Mouse (Mus musculus) spleen, postnatal 36 days (tissue): ENCODE results near the gene Rab11b.

ENCODE experiments used
- DNase-seq, 2 experiments: peaks; one replicate each; pipeline ENCODE4 v3.0.0; 2022; ENCODE audit warnings: low spot score in 2 of 2, mixed read lengths in 1 of 2

Gene Rab11b

DNA sequence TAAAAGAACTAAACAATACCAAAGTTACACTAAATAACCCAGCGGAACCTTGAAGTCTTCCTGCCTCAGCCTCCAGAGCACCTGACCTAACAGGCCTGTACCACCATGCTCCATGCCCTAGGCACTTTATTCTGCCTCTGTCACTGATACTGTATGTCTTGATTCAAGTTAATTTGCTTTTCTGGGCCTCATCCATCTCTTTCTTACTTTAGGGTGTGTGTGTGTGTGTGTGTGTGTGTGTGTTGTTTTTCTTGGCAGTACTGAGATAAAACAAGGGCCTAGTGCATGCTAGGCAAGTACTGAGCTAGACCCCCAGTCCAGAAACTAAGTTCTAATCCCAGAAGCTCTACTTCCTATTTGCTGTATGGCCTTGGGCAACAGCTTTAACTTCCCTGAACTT is 43.1 kb downstream of the Rab11b start:
- no peak for DNase-seq

DNA sequence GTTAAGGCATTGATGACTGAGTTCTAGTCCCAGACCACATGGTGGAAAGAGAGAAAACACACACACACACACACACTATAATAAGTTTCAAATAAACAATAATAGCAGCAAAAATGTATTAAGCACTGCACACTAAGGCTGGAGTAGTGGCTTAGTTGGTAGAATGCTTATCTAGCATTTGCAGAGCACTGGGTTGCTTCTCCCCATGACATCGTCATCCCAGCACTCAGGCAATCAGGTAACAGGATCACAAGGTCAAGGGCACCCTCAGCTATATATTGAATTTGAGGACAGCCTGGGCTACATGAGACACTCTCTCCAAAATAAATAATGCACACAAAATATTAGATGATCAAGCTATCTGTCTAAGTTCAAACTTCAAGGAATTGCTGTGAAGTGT is 45.6 kb downstream of the Rab11b start:
- peak; percentile 24 to 61 for DNase-seq

DNA sequence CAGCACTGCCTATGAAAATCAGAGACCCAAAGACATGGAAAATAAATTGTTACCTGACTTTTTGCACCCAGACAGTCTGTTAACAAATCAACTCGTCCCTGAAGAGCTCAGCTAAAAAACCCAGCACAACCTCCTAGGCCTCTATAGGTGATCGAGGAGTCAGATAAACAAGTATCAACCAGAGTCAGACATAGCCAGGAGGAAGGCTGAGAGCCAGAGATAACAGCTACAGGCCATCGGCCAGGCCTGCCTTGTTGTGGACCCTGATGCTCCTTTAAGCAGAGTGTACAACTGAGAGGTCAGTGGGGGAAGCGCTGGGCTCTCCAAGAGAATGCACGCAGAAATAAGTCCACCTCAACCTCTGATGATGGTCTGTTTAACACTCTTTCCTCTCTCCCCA is 47.1 kb downstream of the Rab11b start:
- DNase-seq, result peak; percentile 59 to 73

DNA sequence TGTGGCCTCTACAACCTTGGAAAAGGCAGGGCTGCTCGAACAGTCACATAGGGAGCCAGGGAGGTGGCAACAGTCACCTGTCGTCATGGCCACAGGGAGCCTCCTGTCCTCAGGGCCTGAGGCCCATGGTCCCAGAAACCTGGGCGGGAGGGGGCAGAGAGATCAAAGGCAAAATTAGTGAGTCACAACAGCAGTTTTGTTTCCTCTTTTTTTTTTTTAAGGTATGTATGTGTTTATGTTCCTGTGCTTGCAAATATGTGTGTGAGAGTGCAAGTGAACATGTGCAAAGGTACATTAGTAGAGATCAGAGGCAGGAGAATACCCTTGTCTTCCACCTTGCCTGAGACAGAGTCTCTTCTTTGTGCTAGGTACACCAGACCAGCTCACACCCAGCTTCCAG is 50.5 kb downstream of the Rab11b start:
- DNase-seq, result no peak

DNA sequence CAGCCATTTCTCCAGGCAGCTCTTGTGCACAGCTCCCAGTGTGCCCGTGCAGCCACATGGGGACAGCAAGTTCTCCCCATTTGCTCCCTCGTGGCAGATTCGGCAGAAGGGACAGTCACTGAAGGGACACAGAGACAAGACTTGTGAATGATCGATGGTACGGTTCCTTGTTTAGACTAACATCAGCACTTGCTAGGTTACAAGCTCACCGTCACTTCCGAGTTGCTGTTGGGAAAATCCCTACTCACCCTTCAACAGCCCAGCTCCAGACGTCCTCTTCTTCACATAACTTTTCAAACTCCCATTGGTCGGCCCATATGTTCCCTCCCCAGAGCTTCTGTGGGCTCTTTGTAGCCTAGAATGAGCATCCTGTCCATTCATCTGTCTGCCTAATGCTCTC is 57.2 kb downstream of the Rab11b start:
- DNase-seq, result no peak

DNA sequence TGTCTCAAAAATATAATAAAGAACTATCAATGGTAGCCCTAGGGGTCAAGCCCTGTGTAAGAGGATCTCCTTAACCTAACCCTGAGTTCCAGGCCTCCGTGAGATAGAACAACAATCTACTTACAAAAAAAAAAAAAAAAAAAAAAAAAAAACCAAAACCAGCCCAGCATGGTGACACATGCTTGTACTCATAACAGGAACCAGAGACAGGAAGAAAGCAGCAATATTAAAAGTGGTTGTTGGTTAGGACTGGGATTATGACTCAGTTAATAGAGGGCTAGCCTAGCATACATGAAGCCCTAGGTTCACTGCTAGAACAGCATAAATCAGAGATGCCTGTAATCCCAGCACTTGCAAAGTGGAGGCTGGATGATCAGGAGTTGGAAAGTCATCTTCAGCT is 58.2 kb downstream of the Rab11b start:
- no peak for DNase-seq

DNA sequence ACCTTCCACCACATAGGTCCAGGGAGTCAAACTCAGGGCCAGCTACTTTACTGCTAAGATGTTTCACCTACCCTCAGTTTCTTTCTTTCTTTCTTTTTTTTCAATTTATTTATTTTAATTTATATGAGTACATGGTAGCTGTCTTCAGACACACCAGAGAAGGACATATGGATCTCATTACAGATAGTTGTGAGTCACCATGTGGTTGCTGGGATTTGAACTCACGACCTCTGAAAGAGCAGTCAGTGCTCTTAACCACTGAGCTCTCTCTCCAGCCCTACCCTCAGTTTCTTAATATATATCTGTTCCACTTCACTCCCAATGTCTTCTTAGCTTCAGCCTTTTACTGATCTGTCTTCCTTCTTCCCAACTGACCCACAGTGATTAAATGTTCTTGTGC is 64.9 kb downstream of the Rab11b start:
- DNase-seq, result no peak
